Mouse (Mus musculus) gastrocnemius, adult 8-10 months (tissue): ENCODE results near the gene Ptch2. TPM values are rescaled to one million over a fixed set of nuclear protein-coding genes. Genes with fewer than 3 reads are reported as not detected.

Source experiments
- DNase-seq, 2 experiments: peaks; one replicate each; pipeline ENCODE4 v3.0.0; 2022; ENCODE audit warnings: low spot score in 2 of 2
- total RNA-seq, 4 experiments: library from RNA; stranded (reverse); gene quantifications; 2 replicates each; pipeline ENCODE4 v1.2.4; 2022

Gene Ptch2
- total RNA-seq, 4 experiments from 2014 or later, result 0.22 to 0.76 (median 0.69) TPM

DNA sequence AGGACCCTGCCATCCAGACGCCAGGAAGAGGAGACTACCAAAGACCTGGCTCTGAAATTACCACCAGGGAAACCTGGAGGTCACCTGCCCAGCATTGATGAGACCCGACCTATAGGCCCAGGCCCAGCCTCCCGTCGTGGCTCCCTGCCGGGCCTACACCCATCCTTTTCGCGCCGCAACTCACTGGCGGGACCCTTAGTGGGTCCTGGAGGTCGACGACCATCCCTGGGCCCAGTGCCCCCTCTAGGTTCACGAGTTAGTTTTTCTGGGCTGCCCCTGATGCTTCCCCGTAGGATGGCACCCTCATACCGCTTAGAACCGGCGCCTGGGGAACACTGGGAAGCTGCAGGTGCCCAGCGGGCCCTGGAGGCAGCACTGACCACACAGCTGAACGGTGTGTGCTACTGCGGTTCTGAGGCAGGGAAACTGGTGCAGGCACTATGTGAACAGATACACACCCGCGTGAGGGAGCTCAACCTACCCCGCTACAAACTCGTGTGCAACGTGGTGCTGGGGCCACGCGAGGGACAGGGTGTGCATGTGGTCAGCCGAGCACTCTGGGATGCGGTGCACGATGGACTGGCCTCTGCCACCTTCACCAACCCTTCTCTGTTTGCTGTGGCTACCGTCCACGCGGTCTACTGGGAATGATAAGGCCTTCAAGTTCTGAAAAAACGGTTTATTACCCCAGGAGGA, 32.3 kb downstream of the Ptch2 start:
- no peak for DNase-seq

DNA sequence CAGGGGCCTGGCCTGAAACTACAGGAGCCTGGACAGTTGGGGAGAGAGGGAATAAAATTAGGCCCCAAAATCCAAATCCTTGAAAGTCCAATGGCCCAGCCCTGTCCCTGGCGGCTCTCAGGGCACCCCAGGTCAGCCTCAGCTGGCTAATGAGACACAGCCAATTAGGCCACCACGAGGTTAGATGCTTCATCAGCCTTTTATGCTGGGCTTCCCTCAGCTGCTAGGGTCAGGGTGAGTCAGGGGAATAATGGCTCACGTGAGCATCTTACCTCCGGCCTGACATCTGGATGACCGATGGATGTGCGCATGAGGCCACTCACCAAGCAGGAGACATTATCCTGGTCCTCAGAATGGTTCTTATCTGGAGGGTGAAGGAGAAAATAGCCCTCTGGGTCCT, 34.9 kb downstream of the Ptch2 start:
- DNase-seq, result no peak

DNA sequence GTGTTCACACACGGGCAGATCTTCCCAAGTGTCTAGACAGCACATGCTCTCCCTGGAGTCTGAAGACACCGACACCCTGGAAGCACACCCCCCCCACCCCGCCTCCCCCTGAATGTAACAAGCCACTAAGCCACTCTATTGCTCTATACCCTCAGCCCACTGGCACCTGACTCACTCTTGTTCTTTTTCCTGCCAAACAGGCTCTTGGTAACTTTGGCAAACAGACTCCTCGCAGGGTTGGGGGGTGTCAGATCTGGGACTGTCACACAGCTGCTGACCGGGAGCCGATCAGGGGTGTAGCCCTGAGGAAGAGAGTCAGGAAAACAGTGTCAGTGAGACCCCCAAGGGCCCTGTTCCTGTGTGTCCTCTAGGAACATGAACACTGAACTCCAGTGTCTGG, 35.3 kb downstream of the Ptch2 start:
- DNase-seq, result no peak

DNA sequence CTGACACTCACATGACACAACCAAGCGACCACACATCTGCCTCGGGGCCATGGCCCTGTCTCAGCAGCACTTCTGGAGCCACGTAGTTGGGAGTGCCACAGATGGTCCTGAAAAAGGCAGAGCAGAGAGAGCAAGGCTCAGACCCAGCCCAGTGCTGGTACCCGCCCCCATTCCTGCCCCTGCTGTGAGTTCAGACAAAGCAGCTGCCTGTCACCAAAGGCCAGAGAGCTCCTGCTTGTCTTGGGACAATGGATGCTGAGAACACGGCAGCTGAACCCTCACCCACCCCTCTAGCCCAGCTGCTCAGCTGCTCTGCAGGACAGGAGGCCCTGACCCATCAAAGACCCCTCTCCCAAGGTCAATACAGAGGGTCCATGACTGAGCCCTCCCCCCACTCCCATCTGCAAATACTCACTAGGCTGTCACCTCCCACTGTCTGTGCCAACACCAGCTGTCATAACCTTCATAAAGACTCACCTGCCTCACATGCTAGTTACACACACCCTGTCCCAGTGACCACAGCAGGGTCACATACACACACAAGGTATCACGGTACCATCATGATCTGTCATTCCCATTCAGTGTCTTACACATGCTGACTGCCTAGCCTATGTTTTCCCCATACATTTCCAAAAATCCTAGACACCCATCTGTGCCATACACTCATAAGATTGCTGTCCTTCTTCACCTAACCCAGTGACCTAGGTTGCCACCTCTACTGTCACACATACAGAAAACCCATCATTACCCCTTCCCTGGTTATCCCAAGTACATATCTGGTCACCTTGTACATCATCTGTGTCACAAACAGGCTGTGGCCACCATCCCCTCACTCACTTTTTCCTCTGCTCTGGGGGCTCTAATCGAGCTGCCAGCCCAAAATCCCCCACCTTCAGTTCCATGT, 36.3 kb downstream of the Ptch2 start:
- no peak for DNase-seq

DNA sequence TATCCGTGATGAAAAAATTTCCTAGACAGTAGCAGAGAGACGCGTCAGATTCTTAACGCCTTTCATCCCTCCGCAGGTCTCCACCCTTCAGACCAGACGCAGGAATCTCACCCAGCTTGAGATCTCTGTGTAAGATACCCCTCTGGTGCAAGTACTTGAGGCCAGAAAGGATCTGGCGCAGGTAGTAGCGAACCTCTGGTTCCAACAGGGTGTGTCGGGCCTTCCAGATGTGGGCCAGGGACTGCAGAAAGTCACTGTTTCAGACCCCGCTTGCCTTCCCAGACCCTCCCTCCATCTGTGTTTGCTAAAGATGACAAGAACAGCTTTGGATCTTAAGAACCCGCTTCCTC, 36.9 kb downstream of the Ptch2 start:
- DNase-seq, result no peak

DNA sequence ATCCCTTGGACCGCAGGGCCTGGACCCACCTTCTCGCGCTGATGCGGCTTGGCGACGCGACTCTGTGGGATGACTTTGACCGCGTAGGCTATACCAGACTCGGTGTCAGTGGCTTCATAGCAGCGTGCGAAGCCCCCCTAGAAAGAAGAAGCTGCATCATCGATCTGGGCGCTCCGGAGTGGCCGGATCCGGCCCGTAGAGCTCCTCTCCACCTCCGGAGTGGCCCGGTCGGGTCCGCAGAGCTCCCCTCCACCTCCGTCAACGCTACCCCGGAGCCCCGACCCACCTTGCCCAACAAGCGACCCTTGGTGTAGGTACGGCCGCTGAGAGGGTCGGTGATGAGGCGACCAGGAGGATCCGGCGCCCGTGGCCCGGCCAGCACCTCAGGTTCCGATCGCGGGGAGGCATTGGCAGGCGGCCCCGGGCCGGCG, 37.5 kb downstream of the Ptch2 start:
- DNase-seq, result no peak

DNA sequence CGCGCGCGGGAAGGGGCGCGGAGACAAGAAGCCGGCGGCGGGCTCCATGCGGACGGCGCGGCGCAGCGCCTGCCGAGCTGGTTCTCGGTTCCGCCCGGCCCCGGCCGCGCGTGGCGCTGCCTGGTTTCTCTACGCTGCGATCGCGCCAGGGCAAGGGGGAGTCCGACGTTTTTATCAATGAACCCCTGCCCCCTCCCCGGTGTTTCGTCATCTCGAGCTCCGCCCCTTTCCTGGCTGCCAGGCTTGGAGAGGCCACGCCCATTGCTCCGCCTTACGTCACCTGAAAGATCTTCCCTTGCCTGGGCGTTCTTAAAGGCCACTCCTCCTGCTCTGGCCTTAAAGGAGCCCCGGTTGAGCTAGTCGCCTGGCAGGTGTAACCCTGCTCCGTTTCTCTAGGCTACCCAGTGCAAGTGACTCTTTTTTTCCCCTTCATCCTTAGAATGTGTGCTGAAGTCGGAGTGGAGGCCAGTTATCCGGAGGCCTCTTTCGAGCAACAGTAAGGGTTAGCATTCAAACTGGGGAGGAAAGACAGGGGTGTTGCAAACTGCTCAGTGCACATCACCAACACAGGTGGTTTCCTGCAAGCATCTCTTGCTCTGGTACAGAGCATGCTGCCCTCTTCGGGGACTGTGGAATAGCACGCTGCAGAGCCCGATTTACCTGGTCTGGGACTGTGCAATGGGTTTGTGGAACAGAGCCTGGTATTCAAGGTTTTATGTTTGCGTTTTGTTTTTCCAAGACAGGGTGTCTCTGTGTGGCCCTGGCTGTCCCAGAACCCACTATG, 38.1 kb downstream of the Ptch2 start, which contains the start of gene Plk3:
TSS of gene Plk3 (minus strand) at position 147 of the 784 bp plus-strand sequence.
- DNase-seq, result peak; percentile 94 to 95

DNA sequence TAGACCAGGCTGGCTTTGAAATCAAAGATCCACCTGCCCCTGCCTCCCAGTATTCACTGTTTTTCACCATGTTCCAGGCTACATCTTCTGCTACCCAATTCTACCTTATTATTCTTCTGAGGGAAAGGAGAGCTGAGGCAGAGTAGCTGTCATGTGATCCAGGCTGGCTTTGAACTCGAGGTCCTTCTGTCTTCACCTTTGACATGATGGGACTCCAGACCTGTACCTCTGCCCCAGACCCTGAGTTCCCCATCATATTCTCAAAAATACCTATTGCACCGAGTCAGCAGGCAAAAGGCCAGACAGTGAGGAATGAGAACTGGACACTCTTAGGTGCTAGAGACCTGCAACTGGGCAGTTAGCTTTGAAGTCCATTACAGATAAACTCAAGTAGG, 38.7 kb downstream of the Ptch2 start:
- DNase-seq, result no peak

DNA sequence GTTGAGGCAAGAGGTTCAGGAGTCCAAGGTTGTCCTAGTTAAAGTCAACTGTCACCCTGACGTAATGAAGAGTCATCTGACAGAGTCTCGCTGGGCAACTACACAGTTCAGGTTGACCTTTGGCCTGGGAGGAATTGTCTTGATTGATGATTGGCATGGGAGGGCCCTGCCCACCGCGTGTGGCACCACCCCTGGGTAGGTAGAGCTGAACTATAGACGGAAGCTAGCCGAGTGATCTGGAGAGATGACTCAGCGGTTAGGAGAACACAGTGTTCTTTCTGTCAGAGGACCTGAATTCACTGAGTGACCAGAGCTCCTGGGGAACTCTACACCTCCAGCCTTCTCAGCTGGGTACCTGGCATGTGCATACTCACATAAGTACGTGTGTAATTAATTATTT, 40.2 kb downstream of the Ptch2 start:
- no peak for DNase-seq

DNA sequence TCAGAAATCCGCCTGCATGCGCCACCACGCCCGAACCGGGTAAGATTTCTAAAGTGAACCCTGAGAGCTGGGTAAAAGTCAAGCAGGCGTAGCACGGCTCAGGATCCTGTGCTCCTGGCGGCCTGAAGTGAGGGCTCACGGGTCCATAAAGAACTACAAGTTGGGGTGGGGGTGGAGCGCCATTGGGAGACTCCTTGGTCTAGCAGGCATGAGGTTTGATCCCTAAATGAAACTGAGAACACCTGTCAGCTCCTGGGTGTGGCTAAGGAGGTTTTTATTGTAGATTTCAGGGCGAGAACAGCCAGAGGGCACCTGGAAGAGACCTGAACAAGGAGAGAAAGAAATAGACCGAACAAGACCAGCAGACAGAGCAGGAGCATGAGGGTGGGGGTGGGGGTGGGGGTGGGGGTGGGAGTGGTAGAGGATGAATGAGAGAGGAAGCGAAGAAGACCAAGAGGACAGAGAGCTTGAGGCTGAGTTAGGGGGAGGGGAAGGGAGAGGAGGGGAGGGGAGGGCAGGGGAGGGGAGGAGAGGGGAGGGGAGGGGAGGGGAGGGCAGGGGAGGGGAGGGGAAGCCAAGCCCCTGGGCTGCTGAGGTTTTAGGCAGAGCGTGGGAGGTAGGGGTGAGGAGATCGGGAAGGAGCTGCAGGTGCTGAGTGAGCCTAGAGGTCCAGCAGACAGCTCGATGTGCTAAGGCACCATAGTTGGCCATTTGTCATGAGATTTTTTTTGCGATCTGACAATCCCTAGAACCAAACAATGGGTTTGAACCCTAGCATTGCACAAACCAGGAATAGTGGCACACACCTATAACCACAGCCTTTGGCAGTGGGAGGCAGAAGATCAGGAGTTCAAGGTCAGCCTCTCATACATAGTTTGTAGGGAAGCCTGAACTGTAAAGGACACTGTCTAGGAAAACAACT, 42.7 kb downstream of the Ptch2 start:
- DNase-seq, result no peak

DNA sequence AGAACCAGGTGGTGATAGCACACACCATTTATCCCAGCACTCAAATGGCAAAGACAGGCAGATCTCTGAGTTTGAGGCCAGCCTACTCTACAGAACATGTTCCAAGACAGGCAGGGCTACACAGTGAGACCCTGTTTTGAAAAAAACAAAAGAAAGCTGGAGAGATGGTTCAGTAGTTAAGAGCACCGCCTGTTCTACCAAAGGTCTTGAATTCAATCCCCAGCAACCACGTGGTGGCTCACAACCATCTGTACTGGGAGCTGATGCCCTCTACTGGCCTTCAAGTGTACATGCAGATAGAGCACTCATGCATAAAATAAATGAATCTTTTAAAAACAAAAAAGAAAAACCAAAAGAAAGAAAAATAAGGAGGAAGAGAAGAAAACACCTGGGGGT, 43.3 kb downstream of the Ptch2 start:
- no peak for DNase-seq

DNA sequence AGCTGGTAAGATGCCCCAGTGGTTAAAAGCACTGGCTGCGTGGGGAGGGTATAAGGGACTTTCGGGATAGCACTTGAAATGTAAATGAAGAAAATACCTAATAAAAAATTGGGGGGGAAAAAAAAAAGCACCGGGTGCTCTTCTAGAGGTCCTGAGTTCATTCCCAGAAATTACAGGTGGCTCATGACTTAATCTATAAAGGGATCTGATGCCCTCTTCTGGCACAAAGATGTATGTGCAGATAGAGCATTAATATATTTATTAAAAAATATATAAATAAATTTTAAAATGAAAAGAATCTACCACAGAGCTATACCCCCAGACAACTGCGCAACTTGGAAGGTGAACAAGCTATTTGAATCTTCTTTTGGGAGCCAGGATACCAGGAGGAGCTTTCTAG, 44.7 kb downstream of the Ptch2 start:
- no peak for DNase-seq

DNA sequence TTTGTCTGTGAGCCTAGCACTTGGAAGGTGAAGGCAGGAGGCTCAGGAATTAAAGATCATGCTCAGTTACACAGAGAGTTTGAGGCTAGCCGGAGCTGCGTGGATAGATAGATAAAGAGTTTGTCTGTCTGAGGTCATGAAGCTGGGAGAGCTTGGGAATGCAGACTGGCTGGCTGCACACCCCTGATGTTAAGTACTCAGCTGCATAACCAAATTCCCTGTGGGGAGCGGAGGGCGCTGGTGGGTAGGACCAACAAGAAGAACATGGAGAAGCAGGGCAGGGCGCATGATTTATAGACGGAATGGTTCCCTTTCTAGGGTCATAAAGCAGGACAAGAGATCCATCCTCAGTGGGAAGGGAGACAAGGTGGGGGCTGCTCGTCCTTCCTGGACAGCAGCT, 47.1 kb downstream of the Ptch2 start:
- DNase-seq, result no peak

DNA sequence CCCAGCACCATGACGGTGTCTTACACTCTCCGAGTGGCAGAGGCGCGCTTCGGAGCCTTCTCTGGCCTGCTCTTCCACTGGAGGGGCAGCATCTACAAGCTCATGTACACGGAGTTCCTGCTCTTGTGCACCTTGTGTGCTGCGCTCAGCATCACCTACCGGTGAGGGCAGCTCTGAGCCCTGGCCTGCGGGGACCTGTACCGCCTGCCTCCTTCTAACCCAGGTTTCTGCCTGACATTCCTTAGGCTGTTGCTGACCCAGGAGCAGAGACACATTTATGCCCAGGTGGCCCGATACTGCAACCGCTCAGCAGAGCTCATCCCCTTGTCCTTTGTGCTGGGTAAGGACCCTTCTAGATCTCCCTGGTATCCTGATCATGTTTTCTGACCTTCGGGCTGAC, 49.4 kb downstream of the Ptch2 start:
- no peak for DNase-seq

DNA sequence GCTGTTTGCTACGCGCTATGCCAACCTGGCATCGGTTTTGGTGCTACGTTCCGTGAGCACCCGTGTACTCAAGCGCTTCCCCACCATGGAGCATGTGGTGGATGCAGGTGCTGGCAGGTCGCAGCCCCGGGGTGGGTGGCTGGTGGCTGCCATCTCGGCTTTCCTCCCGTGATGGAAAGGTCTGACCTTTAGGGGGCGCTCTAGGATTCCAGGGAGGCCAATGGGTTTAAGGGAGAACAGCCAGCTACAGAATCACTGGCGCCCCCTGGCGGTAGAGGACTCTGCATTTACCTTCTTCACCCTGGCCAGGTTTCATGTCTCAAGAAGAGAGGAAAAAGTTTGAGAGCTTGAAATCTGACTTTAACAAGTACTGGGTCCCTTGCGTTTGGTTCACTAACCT, 50.3 kb downstream of the Ptch2 start:
- DNase-seq, result peak; percentile 81

DNA sequence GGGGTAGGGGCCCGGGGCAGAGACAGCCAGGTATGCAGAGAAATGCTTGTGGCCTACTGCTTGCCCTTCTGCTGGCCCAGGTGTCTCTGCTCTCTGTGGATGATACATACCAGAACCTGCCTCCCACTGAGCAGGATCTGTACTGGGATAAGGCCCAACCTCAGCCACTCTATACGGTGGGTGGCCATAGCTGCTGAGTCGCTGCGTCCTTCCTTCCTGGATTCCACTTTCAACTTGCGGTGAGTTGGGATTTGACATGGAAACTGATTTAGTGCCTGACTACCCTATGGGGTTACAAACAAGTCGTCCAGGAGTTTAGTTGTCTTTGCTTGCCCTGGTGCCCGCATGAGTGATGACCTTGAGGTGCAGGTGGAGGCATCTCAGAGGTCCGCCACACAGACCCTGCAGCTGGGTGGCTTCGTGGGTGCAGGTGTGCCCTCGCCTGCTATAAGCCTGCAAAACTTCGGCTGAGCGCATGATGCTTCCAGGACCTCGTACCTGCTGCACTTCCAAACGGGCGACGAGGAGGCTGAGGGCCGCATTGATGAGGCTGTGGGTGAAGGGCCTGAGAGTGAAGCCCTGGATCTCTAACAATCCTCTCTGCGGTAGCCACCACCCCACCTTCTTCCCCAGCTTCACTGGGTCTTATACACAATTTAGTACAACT, 52.3 kb downstream of the Ptch2 start:
- DNase-seq, result no peak

DNA sequence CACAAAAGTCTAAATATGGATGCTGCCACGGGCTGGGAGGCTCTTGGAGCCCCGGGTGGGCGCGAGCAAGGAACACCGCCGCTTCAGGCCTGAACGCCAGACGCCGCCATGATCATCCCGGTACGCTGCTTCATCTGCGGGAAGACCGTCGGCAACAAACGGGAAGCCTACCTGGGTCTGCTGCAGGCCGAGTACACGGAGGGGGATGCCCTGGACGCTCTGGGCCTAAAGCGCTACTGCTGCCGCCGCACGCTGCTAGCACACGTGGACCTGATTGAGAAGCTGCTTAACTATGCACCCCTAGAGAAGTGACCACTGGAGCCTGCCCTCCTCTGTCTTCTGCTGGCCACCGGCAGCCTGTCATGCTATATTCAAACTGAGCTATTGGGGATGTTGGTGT, 52.9 kb downstream of the Ptch2 start:
- DNase-seq, result no peak

DNA sequence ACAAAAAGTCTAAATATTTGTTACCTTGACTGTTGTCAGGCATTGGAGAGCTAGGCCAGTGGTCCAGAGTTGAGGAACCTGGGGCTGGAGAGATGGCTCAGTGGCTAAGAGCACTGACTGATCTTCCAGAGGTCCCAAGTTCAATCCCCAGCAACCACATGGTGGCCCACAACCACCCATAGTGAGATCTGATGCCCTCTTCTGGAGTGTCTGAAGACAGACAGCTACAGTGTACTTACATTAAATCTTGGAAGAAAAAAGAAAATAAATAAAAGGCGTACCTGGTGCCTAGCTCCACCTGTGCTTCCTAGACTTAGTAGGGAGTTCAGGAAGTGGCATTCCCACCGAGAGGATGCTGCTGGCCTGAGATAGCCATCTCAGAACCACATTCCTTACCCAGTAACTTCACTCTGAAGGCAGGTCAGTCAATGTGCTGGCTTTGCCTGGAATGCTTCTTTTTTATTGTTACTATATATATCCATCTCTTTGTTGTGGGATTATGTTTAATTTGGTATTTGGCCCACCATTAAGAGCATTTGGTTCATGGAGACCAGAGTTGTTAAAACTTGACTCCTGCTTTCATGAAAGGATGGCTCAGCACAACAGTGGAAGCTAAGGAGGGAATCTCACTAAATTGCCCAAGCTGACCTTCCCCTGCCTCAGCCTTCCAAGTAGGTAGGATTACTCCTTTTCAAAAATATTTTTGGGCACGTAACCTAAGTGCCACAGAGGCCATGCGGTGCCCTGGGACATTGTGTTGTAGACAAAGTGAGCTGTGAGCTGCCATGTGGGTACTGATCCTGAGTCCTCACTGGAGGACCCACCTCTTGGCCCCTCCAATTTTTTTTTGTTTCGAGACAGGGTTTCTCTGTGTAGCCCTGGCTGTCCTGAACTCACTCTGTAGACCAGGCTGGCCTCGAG, 53.7 kb downstream of the Ptch2 start:
- DNase-seq, result no peak

DNA sequence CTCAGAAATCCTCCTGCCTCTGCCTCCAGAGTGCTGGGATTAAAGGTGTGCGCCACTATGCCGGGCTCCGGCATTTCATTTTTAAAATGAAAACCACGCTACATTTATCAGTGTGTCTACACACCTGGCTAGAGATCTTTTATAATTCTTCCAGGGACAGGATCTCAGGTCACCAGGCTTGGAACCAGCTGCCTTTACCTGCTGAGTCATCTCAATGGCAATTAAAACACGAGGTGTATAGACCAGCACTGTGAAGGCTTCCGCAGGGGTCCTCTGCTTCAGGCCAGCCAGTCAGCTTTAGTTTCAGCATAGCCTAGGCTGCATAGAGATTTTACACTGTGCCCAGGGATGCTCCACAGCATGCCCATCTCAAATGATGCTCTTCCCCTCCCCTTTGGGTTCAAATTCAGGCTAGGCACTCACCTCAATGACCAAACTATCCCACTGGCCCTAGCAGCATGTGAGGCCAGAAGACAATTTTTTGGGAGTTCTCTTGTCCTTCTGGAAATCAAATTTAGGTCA, 54.4 kb downstream of the Ptch2 start:
- no peak for DNase-seq
